Mouse (Mus musculus) cerebellum, adult 11-12 months (tissue): Measurements from ENCODE around the gene Olfr139.

ENCODE experiments used
- DNase-seq: peaks from one replicate; pipeline ENCODE4 v3.0.0; 2022

The Olfr139 gene

GRCm38 (mm10) chr11:74056451-74056850, at the start of gene Olfr139, which contains the start of gene Olfr399:
Olfr139 (minus strand) TSS chr11:74056551.
Olfr399 (minus strand) TSS chr11:74056615.
- no peak for DNase-seq

DNA sequence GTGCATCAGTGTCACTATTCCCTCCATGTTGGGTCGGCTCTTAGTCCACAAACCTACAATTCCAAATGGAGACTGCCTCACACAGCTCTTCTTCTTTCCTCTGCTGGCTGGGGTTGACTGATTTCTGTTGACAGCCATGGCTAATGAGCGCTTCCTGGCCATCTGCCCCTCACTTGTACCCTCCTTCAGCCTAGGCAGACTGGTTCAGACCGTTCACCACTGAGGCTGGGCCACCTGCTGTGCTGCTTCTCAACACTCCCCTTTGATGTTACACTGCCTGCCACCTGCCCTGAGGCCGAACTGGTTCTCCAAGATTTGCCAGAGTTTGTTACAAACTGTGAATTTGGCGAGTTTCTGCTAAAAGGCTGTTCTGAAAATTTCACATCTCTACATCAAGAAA, 48.7 kb upstream of the Olfr139 start:
- DNase-seq = no peak

DNA sequence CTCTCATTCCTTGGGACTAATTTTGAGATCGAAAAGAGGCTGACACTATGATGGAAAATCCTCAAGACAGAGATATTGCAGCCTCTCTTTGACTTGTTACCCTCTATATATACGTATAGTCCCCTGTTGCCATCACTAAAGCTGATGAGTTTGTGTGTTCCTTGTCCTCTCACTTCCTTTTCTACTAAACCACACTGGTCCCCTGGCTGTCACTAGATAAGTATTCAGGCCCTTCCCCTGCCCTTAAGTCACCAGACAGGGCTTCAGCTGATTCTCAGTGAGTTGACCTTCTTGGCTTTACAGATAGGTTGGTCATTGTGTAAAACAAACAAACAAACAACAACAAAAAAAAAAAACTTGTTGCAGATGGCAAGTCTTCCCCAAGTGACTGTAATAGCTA, 45.2 kb upstream of the Olfr139 start:
- no peak for DNase-seq

DNA sequence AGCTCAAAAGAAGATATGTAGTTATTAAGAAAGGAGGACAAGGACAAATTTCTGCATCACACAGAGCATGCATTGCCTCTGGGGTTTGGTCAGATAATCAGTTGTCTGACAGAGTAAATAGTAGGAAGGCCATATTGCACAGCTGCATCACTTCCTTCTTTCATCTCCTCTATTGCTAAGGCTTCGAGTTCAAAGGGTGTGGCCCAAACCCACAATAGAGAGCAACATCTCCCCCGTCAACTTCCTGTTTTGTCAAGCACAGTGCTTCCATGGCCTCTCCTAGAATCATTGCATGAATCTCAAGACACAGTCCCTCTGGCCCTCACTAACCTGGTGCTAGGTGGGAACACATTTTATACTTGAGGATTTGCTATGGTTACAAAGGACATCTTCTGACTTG, 44.4 kb upstream of the Olfr139 start:
- no peak for DNase-seq

DNA sequence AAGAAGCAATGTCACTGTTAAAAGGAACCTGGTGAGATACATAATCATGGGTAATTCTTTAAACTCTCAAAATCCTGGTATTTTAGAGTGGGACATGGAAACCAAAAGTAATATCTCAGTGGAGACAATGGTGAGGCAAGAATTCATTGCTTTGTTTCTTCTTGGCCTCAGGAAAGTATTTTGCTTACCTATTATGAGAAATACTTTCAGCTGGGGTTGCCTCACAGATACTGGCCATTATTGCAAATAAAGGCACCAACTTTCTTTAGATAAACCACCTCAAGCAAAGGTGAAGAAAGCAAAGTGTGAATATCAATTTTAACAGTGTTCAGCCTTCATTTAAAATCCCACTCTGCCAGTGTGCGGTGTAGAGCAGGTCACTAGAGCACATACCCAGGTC, 13.3 kb upstream of the Olfr139 start, which contains the start of gene Zfp616:
Gene Zfp616 (plus strand): TSS at position 301 of the 400 bp plus-strand sequence.
- DNase-seq = no peak

DNA sequence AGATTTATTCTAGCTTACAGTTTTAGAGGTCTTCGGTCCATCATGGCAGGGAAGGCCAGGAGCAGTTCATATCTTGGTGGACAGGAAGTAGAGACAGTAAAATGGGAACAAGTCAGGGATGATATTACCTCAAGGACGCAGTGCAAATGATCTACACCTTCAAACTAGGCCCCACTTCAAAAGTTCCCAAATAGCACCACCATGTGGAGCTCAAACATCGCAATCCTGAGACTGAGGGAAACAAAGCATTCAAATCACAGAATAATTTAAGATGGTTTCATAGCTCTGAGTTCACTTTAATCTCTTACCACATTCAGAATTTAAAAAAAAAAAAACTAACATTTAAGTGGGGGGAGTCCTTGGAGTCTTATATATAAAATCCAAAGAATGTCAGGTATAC, 5.0 kb downstream of the Olfr139 start:
- no peak for DNase-seq
